Mouse (Mus musculus): Measurements from ENCODE around the gene Twnk. TPM values are rescaled to one million over a fixed set of nuclear protein-coding genes. Genes with fewer than 3 reads are reported as not detected.

Gene Twnk
- 3.7 TPM for polyA plus RNA-seq (2014; fragmentation: Illumina TruSeq; extraction: RNeasy Lipid Tissue Mini Kit (QIAGEN cat#74804); ENCODE audit: low replicate concordance)

GRCm38 (mm10) chr19:45005444-45005843 is at the start of gene Twnk:
TSS of gene Twnk (plus strand) at chr19:45005663.

GRCm38 (mm10) chr19:44988831-44989566 is 16.5 kb upstream of the Twnk start, which contains the start of gene Sema4g:
TSS of gene Sema4g (plus strand) at chr19:44989101.

GRCm38 (mm10) chr19:45005957-45006712 is 672 bp downstream of the Twnk start, which contains the start of gene Mrpl43:
TSS of gene Mrpl43 (minus strand) at chr19:45006442.

GRCm38 (mm10) chr19:45014335-45014971 is 9.0 kb downstream of the Twnk start, which contains the start of gene Lzts2:
TSS of gene Lzts2 (plus strand) at chr19:45014414.

GRCm38 (mm10) chr19:45045651-45046050 is 40.2 kb downstream of the Twnk start, which contains the start of gene Pdzd7:
TSS of gene Pdzd7 (minus strand) at chr19:45045717.

GRCm38 (mm10) chr19:45047417-45047934 is 42.0 kb downstream of the Twnk start, which contains the start of gene Sfxn3:
TSS of gene Sfxn3 (plus strand) at chr19:45047503.

Other genes with a start within 250 kb of the Twnk start
- not detected for gene Pax2, start 249.6 kb upstream of the Twnk start, polyA plus RNA-seq (2014; fragmentation: Illumina TruSeq; extraction: RNeasy Lipid Tissue Mini Kit (QIAGEN cat#74804); ENCODE audit: low replicate concordance)
- 25.8 TPM for gene Slf2, start 74.5 kb upstream of the Twnk start, polyA plus RNA-seq (2014; fragmentation: Illumina TruSeq; extraction: RNeasy Lipid Tissue Mini Kit (QIAGEN cat#74804); ENCODE audit: low replicate concordance)
- gene Sema4g, start 16.6 kb upstream of the Twnk start, polyA plus RNA-seq (2014; fragmentation: Illumina TruSeq; extraction: RNeasy Lipid Tissue Mini Kit (QIAGEN cat#74804); ENCODE audit: low replicate concordance) = 11.7 TPM
- 14.4 TPM for gene Mrpl43, start 779 bp downstream of the Twnk start, polyA plus RNA-seq (2014; fragmentation: Illumina TruSeq; extraction: RNeasy Lipid Tissue Mini Kit (QIAGEN cat#74804); ENCODE audit: low replicate concordance)
- gene Lzts2, start 8.8 kb downstream of the Twnk start, polyA plus RNA-seq (2014; fragmentation: Illumina TruSeq; extraction: RNeasy Lipid Tissue Mini Kit (QIAGEN cat#74804); ENCODE audit: low replicate concordance) = 4.0 TPM
- 0.71 TPM for gene Pdzd7, start 40.1 kb downstream of the Twnk start, polyA plus RNA-seq (2014; fragmentation: Illumina TruSeq; extraction: RNeasy Lipid Tissue Mini Kit (QIAGEN cat#74804); ENCODE audit: low replicate concordance)
- gene Sfxn3, start 41.8 kb downstream of the Twnk start, polyA plus RNA-seq (2014; fragmentation: Illumina TruSeq; extraction: RNeasy Lipid Tissue Mini Kit (QIAGEN cat#74804); ENCODE audit: low replicate concordance) = 3.8 TPM
- not detected for gene Kazald1, start 69.6 kb downstream of the Twnk start, polyA plus RNA-seq (2014; fragmentation: Illumina TruSeq; extraction: RNeasy Lipid Tissue Mini Kit (QIAGEN cat#74804); ENCODE audit: low replicate concordance)
- gene Tlx1, start 145.0 kb downstream of the Twnk start, polyA plus RNA-seq (2014; fragmentation: Illumina TruSeq; extraction: RNeasy Lipid Tissue Mini Kit (QIAGEN cat#74804); ENCODE audit: low replicate concordance) = not detected
- not detected for gene Lbx1, start 230.1 kb downstream of the Twnk start, polyA plus RNA-seq (2014; fragmentation: Illumina TruSeq; extraction: RNeasy Lipid Tissue Mini Kit (QIAGEN cat#74804); ENCODE audit: low replicate concordance)

Data from small intestine, adult 10 weeks (tissue).